Mouse (Mus musculus) erythroblast, embryonic 14.5 days (primary cell): ENCODE data around the gene Tmem88. TPM values are rescaled to one million over a fixed set of nuclear protein-coding genes. Genes with fewer than 3 reads are reported as not detected.
A peak's percentile ranks its signal among the peaks of the same experiment; 100 is the strongest.

Source experiments
- H3K27me3 ChIP-seq: 2 replicates; pipeline ENCODE4 v1.6.1; 2012; ENCODE audit warnings: inconsistent platforms; ENCODE audit not compliant: control insufficient read depth
- H3K36me3 ChIP-seq: 2 replicates; pipeline ENCODE4 v1.6.1; 2012; ENCODE audit warnings: mild to moderate bottlenecking, inconsistent platforms; ENCODE audit not compliant: control insufficient read depth
- H3K4me1 ChIP-seq: 2 replicates; pipeline ENCODE4 v1.6.1; 2012; ENCODE audit warnings: inconsistent platforms; ENCODE audit not compliant: control insufficient read depth
- H3K4me3 ChIP-seq: replicated peaks from 2 replicates; pipeline ENCODE3; 2012; ENCODE audit warnings: moderate library complexity, mild to moderate bottlenecking, inconsistent platforms
- H3K9me3 ChIP-seq: 2 replicates; pipeline ENCODE4 v1.6.1; 2012; ENCODE audit warnings: low read length, inconsistent platforms, mixed read lengths; ENCODE audit not compliant: control insufficient read depth
- GATA1 ChIP-seq: IDR thresholded peaks from 2 replicates; pipeline ENCODE4 v1.6.1; 2012; ENCODE audit warnings: low read length, inconsistent platforms, mixed read lengths
- TAL1 ChIP-seq: IDR thresholded peaks from 3 replicates; pipeline ENCODE4 v1.6.1; 2012; ENCODE audit warnings: low read length, inconsistent platforms, mixed read lengths
- polyA plus RNA-seq: library from polyadenylated mRNA; stranded (reverse); fragments of >175 nt; gene quantifications from 2 replicates; pipeline ENCODE4 v1.2.3, GENCODE M21; 2012

Gene Tmem88
- polyA plus RNA-seq, 1 experiment = 0.08 TPM

DNA sequence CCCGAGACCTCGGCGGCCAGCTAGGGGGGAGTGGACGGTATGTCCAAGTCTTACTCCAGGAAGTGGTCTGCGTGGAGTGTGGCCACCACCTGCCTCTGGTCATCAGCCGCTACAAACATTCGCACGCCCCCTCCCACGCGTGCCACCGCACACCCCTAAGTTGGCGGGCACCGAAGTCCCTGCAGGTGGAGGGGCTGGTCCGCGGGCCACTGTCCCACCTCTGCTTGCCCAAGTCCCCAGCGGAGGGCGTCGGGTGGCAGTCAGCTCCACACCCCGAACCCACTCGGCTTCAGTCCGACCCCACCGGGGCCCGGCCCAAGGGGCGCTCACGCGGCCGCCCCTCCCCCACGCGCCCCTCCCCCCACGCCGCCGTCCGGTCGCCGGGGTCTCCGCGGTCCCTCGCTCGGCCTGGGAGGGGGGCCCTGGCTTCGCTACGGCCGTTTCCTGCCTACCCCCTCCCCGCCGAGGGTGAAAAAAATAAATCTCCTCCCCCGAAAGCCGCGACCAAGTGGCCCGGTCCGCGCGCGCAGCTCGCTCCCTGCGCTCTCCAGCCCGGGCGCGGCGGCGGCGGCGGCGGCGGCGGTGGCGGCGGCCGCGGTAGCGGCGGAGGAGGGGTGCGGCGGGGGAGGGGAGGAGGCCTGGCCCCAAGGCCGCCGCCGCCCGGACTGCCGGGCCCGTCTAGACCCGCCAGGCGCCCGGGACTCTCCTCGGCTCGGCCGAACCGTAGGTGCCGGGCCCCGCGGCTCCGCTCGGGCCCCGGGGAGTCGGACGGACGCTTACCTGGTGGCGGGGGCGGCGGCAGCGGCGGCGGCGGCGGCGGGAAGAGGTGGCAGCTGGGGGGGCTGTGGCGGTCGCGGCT, 29.4 kb downstream of the Tmem88 start:
- Histone ChIP-seq H3K9me3 (peaks cover 7% of the 10 kb centered on the region; the same call in 1 of the 2 replicates), H3K4me1 (peaks cover 67% of the 10 kb centered on the region), H3K4me3 (peak overlapping the region; percentile 67), H3K36me3 (no peaks in the 10 kb centered on the region; the same call in 1 of the 2 replicates), H3K27me3 (peaks cover 85% of the 10 kb centered on the region)
- TF ChIP-seq GATA1 (no peak), TAL1 (no peak)

DNA sequence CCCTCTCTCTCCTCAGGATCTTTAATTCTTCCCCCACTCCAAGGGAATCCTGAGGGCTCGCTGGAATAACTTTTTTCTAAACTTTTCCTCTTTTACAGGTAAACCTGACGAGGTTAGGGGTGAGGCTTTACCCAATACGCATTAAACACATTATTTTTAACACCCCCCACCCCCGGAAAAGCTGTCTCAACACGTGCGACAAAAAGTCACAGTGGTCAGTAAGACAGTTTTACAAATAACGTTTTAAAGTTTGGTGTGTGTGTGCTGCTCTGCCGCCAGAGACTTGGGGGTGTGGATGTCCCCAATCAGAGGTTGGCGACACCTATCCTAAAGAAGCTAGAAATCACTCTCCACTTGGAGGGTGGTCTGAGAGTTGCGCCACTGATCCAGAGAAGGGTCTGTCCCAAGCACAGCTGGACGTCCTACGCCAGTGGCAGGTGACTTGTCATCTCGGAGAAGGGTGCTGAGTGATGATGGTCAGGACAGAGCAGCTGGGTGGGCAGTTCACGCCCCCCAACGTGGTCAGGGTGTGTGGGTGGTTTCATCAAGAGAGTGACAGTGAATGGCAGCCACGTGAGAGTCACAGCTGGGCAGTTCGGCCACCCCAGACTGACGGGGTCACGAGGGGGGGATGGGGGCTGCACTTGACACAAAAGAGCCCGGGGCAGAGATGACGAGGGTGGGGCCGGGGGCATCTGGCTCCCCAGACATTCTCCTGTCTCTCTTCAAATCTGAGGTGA, 30.2 kb downstream of the Tmem88 start:
- peaks cover 85% of the 10 kb centered on the region for H3K27me3 ChIP-seq
- peak overlapping the region; percentile 67 for H3K4me3 ChIP-seq
- H3K4me1 ChIP-seq = peaks cover 59% of the 10 kb centered on the region
- H3K36me3 ChIP-seq = no peaks in the 10 kb centered on the region
- H3K9me3 ChIP-seq = peaks cover 7% of the 10 kb centered on the region; the same call in 1 of the 2 replicates
- TF ChIP-seq TAL1 (no peak), GATA1 (no peak)

DNA sequence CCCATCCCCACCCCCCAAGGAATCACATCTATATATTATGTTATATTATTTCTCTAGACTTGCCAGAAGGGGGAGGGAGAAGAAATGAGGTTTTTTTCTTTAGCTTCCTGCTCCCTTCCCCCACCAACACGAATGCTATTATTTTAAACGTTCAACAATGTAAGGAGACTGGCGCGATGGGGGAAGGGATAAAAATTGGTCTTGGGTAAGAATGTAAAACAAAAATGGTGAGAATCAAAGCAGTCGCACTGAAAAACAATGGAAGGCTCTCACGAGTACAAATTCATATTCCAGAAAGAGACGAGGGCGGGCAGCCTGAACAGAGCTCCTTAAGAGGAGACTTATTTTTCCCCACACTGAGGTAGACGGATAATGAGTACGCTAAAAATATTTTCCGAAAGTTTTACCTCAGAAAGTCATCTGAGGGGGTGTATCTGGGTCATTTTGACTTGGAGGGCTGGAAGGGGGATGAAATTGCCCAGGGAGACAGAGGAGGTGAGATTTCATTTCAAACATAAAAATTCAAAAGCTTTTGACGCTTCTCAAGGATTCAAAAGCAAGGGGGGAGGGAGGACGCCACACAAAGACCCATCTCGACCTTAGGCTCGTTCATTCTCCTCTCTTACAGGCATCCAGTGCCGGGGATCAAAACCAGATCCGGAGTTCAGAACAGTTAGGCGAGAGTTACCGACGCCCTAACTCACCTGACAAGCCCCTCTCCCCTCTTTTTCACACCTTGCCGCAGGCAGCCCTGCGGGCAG, 31.0 kb downstream of the Tmem88 start:
- Histone ChIP-seq H3K4me3 (peak overlapping the region; percentile 36), H3K9me3 (peaks cover 7% of the 10 kb centered on the region; the same call in 1 of the 2 replicates), H3K27me3 (peaks cover 80% of the 10 kb centered on the region), H3K36me3 (no peaks in the 10 kb centered on the region), H3K4me1 (peaks cover 52% of the 10 kb centered on the region)
- TF ChIP-seq TAL1 (no peak), GATA1 (no peak)

DNA sequence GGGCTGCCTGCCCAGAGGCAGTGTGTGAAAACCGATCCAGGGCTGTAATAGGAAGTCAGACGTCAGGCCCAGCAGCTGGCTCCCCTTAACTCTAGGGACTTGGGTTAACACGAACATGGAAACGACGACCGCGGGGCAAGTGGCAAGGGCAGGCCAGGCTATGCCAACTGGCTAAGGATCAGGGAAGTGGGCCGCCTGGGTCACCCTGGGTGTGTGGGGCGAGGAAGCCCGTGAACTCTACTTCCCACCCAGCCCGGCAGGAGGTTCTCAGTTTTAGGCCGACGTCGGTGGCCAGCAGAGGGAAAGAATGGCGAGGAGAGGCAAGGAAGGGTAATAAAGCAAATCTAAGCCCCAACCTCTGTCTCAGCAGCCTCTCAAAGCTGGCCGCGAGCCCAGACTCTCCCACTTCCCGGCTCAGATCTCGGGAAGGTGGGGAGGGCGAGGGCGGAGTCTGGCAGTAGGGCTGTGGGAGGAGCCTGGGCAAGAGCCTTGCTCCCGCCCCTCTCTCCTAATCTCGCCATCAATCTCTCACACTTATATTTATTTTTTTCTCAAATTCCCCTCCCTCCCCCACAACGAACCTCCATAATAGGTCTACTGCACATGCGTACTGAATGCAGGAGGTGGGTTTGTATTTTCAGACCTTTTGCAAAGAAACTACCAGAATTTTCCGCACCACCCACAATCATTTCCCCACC, 31.7 kb downstream of the Tmem88 start:
- H3K4me1 ChIP-seq = peaks cover 45% of the 10 kb centered on the region
- H3K27me3 ChIP-seq = peaks cover 73% of the 10 kb centered on the region
- H3K36me3 ChIP-seq = peaks cover 2% of the 10 kb centered on the region; the same call in 1 of the 2 replicates
- peak overlapping the region; percentile 54 for H3K4me3 ChIP-seq
- TF ChIP-seq TAL1 (no peak), GATA1 (peak; percentile 52)
- H3K9me3 ChIP-seq = peaks cover 7% of the 10 kb centered on the region; the same call in 1 of the 2 replicates

DNA sequence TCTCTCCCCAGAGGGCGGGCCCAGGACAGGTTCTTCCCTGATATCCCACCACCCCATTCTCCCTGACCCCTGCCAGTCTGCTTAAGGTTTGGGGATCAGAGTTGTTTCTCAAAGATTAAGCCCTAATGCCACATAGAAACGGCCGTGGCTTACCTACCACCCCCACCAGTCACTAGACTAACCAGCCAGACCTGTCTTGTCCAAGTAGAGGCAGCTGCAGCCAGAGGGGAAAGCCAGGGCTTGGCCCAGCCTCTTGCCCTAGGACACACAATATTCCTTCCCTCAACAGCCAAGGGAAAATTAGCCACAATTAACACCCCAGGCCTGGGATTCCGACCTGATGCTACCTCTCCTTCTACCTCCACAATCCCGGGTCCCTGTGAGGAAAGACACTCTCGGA, 32.3 kb downstream of the Tmem88 start:
- Histone ChIP-seq H3K4me3 (no peak overlapping the region), H3K9me3 (peaks cover 7% of the 10 kb centered on the region; the same call in 1 of the 2 replicates), H3K36me3 (peaks cover 5% of the 10 kb centered on the region; the same call in 1 of the 2 replicates), H3K27me3 (peaks cover 67% of the 10 kb centered on the region), H3K4me1 (peaks cover 39% of the 10 kb centered on the region)
- no peak for TF ChIP-seq TAL1
- no peak for TF ChIP-seq GATA1

DNA sequence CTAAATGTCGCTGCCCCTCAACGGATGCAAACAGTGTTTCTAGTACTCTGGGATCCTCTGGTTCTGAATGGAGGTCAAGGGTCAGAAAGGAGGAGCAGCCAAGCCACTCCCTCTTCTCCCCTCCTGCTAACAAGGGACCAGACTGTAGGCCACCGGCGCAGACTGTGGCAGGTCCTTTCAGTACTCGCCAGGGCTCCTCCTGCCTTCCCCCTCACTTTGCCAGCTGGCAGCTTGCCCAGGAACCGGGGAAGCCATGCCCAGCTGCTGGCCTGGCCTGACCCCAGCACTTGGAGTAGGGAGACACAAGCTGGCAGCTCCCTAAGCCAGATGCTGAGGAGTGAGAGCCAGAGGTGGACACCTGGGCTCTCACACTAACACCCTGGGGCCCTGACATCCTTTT, 33.1 kb downstream of the Tmem88 start:
- Histone ChIP-seq H3K4me3 (no peak overlapping the region), H3K9me3 (peaks cover 7% of the 10 kb centered on the region; the same call in 1 of the 2 replicates), H3K4me1 (peaks cover 37% of the 10 kb centered on the region), H3K36me3 (peaks cover 12% of the 10 kb centered on the region; the same call in 1 of the 2 replicates), H3K27me3 (peaks cover 64% of the 10 kb centered on the region)
- TF ChIP-seq GATA1 (no peak), TAL1 (no peak)

DNA sequence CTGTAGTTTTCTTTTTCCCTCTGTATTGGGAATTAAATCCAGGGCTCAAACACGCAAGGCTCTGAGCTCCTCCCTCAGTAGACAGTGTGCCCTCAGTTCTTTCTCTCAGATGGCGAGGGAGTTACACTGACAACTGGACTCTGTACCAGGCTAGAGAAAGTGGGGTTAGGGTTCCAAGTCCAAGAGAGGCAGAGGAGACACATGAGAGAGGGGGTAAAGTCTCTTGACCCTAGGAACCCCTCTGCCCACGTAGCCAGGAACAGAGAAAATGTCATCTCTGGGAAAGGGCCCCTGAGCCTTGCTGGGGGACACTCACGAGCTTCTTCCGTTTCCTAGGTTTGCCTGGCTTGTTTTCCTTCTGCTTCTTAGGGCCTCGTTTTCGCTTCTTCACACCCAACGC, 33.7 kb downstream of the Tmem88 start:
- peaks cover 12% of the 10 kb centered on the region; the same call in 1 of the 2 replicates for H3K36me3 ChIP-seq
- TF ChIP-seq GATA1 = no peak
- TF ChIP-seq TAL1 = no peak
- peaks cover 37% of the 10 kb centered on the region for H3K4me1 ChIP-seq
- H3K4me3 ChIP-seq = no peak overlapping the region
- H3K27me3 ChIP-seq = peaks cover 59% of the 10 kb centered on the region
- peaks cover 7% of the 10 kb centered on the region; the same call in 1 of the 2 replicates for H3K9me3 ChIP-seq

DNA sequence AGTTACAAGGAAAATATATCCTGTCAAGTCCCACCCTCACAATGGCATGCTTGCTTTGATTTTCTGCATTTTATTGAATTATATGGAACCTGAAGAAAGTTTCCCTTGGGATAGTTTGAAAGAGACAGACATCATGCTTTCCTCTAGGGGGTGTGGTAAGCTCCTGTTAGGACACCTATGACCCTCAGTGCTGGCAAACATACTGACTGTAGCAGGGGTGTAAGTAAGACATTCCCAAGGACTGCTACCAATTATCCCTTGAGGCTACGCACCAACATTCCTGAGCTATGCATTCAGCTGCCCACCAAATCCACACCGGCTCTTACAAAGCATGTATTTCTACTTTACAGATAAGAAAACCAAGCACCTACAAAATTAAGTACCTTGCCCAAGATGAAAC, 35.6 kb downstream of the Tmem88 start:
- Histone ChIP-seq H3K36me3 (peaks cover 16% of the 10 kb centered on the region; the same call in 1 of the 2 replicates), H3K4me1 (peaks cover 21% of the 10 kb centered on the region), H3K4me3 (no peak overlapping the region), H3K27me3 (peaks cover 40% of the 10 kb centered on the region), H3K9me3 (no peaks in the 10 kb centered on the region)
- TF ChIP-seq GATA1 (no peak), TAL1 (no peak)
